Mouse (Mus musculus) hindbrain, embryonic 12.5 days (tissue): ENCODE data around the gene Rasip1. TPM values are rescaled to one million over a fixed set of nuclear protein-coding genes. Genes with fewer than 3 reads are reported as not detected.

ENCODE experiments used
- ATAC-seq: fragments of 200-750 bp; cut with Nextera tagmentation; 2 replicates; pipeline ENCODE4 v1.8.0; 2017; ENCODE audit warnings: moderate TSS enrichment; ENCODE audit not compliant: low FRiP score
- H3K27ac ChIP-seq: fragments of 300-500 bp; sonication (generic); 2 replicates; pipeline ENCODE4 v1.5.1; 2016; ENCODE audit warnings: mild to moderate bottlenecking
- H3K27me3 ChIP-seq: fragments of 300-500 bp; sonication (generic); 2 replicates; pipeline ENCODE4 v1.6.1; 2016; ENCODE audit warnings: mild to moderate bottlenecking
- H3K36me3 ChIP-seq: fragments of 300-500 bp; sonication (generic); 2 replicates; pipeline ENCODE4 v1.6.1; 2016; ENCODE audit warnings: mild to moderate bottlenecking
- H3K4me1 ChIP-seq: fragments of 300-500 bp; sonication (generic); 2 replicates; pipeline ENCODE4 v1.6.1; 2016
- H3K4me2 ChIP-seq: fragments of 300-500 bp; sonication (generic); replicated peaks from 2 replicates; pipeline ENCODE4 v1.6.1; 2016; ENCODE audit warnings: mild to moderate bottlenecking
- H3K4me3 ChIP-seq: fragments of 300-500 bp; sonication (generic); 2 replicates; pipeline ENCODE4 v1.5.1; 2016; ENCODE audit warnings: mild to moderate bottlenecking
- H3K9ac ChIP-seq: fragments of 300-500 bp; sonication (generic); 2 replicates; pipeline ENCODE4 v1.6.1; 2016; ENCODE audit warnings: mild to moderate bottlenecking, moderate library complexity
- H3K9me3 ChIP-seq: fragments of 300-500 bp; sonication (generic); replicated peaks from 2 replicates; pipeline ENCODE4 v1.6.1; 2016; ENCODE audit warnings: mild to moderate bottlenecking
- WGBS: fragments of 180-500 bp; shearing (Covaris S2); methylation state at CpG from one replicate; pipeline ENCODE4 v1.1.7; 2016; 5-methylcytosine and 5-hydroxymethylcytosine counted together
- polyA plus RNA-seq: library from polyadenylated mRNA; unstranded; fragments of >200 nt; fragmentation: Nextera tagmentation; extraction: Ambion mirVana; gene quantifications from 2 replicates; pipeline ENCODE4 v1.2.1, GENCODE M21; 2016

Gene Rasip1
- polyA plus RNA-seq, 1 experiment from 2014 or later = 15.6 TPM

DNA sequence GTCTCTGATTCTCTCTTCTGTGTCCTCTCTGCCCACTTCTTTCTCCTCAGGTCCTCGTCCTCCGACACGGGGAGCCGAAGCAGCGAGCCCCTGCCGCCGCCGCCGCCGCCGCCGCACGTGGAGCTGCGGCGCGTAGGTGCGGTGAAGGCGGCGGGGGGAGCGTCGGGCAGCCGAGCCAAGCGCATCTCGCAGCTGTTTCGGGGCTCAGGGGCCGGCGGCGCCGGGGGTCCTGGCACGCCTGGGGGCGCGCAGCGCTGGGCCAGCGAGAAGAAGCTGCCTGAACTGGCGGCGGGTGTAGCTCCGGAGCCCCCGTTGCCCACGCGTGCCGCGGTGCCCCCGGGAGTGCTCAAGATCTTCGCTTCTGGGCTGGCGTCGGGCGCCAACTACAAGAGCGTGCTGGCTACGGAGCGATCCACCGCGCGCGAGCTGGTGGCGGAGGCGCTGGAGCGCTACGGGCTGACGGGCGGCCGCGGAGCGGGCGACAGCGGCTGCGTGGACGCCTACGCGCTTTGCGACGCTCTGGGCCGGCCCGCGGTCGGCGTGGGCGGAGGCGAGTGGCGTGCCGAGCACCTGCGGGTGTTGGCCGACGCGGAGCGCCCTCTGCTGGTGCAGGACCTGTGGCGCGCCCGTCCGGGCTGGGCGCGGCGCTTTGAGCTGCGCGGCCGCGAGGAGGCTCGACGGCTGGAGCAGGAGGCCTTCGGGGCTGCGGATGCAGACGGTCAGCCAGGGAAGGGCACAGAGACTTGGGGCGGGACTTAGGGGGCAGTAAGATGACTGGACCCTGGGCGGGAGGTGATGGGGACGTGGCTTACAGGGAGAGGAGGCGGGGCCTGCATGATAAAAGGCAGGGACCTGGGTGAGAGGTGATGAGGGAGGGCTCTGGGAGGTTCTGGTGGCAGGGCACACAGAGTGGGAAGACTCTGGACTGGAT lies 1.3 kb downstream of the Rasip1 start:
- Histone ChIP-seq H3K4me1 (peaks cover 18% of the 10 kb centered on the region), H3K27me3 (peaks cover 57% of the 10 kb centered on the region), H3K4me3 (peak overlapping the region; percentile 56), H3K36me3 (no peaks in the 10 kb centered on the region), H3K27ac (peak overlapping the region; percentile 84), H3K4me2 (peak overlapping the region; percentile 96), H3K9ac (peak overlapping the region; percentile 83), H3K9me3 (no peaks in the 10 kb centered on the region)
- peak; percentile 80 for ATAC-seq
- 2% methylated on average over 102 of the region's 105 CpGs for WGBS

DNA sequence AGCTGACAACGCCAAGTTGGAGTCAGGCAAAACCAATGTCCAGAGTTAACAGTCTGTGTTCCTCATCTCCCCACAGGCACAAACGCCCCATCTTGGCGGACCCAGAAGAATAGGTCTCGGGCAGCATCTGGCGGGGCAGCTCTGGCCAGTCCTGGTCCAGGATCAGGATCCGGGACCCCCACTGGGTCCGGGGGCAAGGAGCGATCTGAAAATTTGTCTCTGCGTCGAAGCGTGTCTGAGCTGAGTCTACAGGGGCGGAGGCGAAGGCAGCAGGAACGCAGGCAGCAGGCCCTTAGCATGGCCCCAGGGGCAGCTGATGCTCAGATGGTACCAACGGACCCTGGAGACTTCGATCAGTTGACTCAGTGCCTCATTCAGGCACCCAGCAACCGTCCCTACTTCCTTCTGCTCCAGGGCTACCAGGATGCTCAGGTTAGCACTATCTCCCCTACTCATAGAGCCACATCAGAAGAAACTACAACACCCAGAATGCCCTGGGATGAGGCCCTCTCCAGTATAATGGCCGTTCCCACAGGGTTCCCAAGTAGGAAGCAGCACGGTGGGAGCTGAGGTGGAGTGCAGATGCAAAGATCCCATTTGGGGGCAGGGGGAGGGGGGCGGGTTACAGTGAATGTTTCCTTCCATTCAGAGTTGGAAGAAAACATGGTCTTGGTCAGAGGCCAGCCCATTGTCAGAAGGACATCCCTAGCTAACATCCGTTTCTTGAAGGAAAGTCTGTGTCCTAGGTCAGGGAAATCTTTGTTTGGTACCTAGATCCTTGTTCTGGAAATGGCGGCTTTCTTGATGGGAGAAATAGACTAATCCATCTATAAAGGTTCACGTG lies 3.0 kb downstream of the Rasip1 start:
- ATAC-seq = no peak
- H3K4me1 ChIP-seq = peaks cover 18% of the 10 kb centered on the region
- no peak overlapping the region for H3K4me3 ChIP-seq
- peaks cover 61% of the 10 kb centered on the region for H3K27me3 ChIP-seq
- no peaks in the 10 kb centered on the region for H3K9me3 ChIP-seq
- WGBS = 69% methylated on average over 23 of the region's 23 CpGs
- H3K27ac ChIP-seq = no peak overlapping the region
- no peak overlapping the region for H3K4me2 ChIP-seq
- H3K36me3 ChIP-seq = no peaks in the 10 kb centered on the region
- H3K9ac ChIP-seq = no peak overlapping the region

DNA sequence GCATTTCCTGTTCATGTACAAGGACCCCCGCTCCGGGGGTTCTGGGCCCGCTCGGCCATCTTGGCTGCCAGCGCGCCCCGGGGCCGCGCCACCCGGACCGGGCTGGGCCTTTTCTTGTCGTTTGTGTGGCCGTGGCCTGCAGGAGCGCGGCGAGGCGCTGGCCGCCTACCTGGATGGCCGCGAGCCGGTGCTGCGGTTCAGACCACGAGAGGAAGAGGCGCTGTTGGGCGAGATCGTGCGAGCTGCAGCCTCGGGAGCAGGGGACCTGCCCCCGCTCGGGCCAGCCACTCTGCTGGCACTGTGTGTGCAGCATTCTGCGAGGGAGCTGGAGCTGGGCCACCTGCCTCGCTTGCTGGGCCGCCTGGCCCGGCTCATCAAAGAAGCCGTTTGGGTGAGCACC lies 5.2 kb downstream of the Rasip1 start:
- no peaks in the 10 kb centered on the region for H3K36me3 ChIP-seq
- peaks cover 50% of the 10 kb centered on the region for H3K27me3 ChIP-seq
- H3K4me3 ChIP-seq = peak overlapping the region; percentile 23
- H3K4me2 ChIP-seq = peak overlapping the region; percentile 49
- no peaks in the 10 kb centered on the region for H3K9me3 ChIP-seq
- H3K27ac ChIP-seq = no peak overlapping the region
- H3K9ac ChIP-seq = peak overlapping the region; percentile 59
- no peak for ATAC-seq
- peaks cover 18% of the 10 kb centered on the region for H3K4me1 ChIP-seq
- WGBS = 16% methylated on average over 30 of the region's 35 CpGs

DNA sequence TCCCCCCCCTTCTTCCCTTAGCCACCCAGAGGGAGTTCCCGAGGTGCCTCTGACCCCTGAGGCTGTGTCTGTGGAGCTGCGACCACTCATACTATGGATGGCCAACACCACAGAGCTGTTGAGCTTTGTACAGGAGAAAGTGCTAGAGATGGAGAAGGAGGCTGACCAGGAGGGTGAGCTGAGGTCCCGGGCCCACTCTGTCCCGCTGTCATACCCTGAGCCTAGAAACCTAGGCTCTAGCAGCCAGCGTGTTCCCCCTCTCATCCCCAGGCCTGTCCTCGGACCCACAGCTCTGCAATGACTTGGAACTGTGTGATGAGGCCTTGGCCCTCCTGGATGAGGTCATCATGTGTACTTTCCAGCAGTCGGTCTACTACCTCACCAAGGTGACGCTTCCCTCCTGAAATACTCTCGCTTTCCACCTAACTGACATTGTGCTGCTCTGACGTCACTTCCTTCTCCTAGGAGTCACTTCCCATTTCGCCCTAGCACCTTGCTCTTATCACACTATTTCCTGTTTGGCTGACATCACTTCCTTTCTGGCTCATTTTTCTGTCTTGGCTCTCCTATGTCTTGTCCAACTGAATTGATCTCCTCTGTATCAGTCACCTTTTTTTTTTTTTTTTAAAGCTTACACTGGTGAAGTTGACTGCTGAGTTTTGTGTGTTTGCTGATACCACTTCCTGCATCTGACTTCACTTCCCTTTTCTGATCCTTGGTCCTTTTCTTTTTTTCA lies 7.8 kb downstream of the Rasip1 start:
- Histone ChIP-seq H3K27me3 (peaks cover 33% of the 10 kb centered on the region), H3K27ac (no peak overlapping the region), H3K9ac (no peak overlapping the region), H3K36me3 (no peaks in the 10 kb centered on the region), H3K4me3 (no peak overlapping the region), H3K4me1 (peaks cover 13% of the 10 kb centered on the region), H3K4me2 (no peak overlapping the region), H3K9me3 (no peaks in the 10 kb centered on the region)
- ATAC-seq = no peak
- 90% methylated on average over 11 of the region's 11 CpGs for WGBS

DNA sequence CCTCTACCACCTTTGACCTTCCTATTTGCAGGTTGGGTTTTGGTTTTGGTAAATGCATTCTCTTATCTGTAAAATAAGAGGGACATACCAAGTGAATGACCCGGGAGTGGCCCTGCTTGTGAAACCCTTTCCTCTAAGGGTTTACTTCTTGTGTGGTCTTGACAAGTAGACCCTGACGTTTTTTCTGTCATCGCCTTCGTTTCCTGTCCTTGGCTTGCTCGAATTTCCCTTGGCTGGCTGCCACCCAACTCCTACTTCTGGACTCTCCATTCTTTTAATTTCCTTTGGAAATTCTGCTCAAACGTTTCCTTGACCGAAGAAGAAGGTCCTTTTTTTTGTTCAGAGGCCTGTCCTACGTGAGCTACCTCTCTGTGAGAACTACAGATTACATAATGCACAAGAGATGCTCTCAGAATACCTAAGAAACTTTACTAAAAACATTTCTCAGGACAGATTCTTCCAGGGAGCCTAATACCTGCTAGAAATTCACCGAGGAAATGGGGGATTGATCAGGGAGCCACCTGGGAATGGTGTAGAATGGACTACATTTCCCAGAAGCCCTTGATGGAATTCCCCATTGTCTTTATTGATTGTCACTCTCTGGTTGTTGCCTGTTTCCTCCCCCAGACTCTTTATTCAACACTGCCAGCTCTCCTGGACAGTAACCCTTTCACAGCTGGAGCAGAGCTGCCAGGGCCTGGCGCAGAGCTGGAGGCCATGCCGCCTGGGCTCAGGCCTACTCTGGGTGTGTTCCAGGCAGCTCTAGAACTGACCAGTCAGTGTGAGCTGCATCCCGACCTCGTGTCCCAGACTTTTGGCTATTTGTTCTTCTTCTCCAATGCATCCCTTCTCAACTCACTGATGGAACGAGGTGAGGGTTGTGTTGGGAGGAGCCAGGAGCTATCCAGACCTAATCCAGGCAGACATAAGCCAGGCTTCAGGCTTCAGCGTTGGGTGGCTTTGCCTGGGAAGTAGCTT lies 8.7 kb downstream of the Rasip1 start:
- H3K27me3 ChIP-seq = peaks cover 30% of the 10 kb centered on the region
- H3K9ac ChIP-seq = no peak overlapping the region
- H3K27ac ChIP-seq = no peak overlapping the region
- peaks cover 13% of the 10 kb centered on the region for H3K4me1 ChIP-seq
- 84% methylated on average over 15 of the region's 15 CpGs for WGBS
- H3K4me3 ChIP-seq = no peak overlapping the region
- no peaks in the 10 kb centered on the region for H3K9me3 ChIP-seq
- H3K4me2 ChIP-seq = no peak overlapping the region
- no peak for ATAC-seq
- no peaks in the 10 kb centered on the region for H3K36me3 ChIP-seq

DNA sequence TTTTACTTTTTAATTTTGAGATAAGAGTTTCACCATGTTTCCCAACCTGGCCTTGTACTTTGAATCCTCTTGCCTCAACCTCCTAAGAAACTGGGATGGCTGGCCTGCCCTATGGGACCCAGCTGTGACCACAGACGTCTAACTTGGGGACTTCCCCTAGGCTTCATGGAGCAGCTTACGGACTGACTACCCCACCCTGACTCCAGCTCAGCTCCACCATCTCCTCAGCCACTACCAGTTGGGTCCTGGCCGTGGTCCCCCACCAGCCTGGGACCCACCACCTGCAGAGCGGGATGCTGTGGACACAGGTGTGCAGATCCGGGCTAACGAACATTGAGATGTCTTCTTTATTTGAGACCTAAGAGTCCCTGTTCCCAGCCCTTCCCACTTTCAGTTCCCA lies 10.4 kb downstream of the Rasip1 start:
- no peak overlapping the region for H3K4me3 ChIP-seq
- H3K36me3 ChIP-seq = no peaks in the 10 kb centered on the region
- H3K27me3 ChIP-seq = peaks cover 14% of the 10 kb centered on the region
- WGBS = 89% methylated on average over 6 of the region's 6 CpGs
- H3K27ac ChIP-seq = no peak overlapping the region
- ATAC-seq = no peak
- no peaks in the 10 kb centered on the region for H3K9me3 ChIP-seq
- H3K9ac ChIP-seq = no peak overlapping the region
- peak overlapping the region; percentile 47; the same call in 1 of the 2 replicates for H3K4me2 ChIP-seq
- H3K4me1 ChIP-seq = peaks cover 23% of the 10 kb centered on the region

DNA sequence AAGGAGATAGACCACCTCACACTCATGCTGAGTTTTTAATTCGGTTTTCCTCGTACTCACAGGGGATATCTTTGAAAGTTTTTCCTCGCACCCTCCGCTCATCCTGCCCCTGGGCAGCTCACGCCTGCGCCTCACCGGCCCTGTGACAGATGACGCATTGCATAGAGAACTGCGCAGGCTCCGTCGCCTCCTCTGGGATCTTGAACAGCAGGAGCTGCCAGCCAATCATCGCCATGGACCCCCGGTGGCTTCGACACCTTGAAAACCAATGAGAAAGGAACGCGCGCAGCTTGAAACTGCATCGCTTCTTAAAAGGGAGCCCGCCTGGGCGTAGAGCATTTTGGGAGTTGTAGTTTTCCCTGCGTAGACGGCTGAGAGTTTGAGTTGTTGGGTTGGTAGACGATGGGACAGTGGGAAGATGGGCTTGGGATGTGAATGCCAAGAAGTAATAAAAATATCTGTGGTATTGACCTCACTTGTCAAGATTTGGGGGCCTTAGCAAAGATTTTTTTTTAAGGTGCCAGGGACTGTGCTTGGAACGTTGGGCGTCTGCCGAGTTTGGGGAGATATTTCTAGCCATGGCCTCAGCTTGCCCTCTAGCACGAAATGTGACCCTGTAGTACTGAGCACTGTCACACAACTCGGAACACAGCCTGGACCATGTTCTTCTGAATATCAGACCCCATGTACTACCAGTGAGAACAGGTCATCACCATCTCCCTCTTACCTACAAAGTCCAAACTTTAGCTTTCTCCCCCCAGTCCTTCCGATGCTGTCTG lies 11.5 kb downstream of the Rasip1 start:
- ATAC-seq = peak; percentile 87
- no peak overlapping the region for H3K9ac ChIP-seq
- H3K27ac ChIP-seq = no peak overlapping the region

DNA sequence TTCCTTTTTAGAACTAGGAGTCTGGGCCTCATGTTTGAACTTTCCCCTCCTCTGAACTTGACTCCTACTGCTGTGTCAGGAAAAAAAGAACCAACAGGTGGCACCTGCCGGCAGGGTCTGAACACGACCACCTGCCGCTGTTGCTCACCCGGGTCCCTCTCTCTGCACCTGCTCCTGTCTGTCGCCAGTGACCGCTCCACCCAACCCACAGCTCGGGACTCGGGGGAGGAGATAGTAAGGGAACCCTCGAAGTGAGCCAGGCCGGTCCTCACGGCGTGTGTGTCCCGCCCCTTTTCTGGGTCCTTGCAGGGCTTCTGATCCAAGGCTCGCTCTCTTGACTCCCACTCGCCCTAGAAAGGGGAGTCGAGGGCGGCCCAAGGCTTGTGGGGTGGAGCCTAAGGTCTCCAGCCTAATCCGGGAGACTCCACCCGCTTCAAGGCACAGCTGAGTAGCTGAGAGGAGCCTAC lies 12.3 kb downstream of the Rasip1 start, which contains the start of gene Mamstr:
Gene Mamstr, plus strand, starts transcription at position 417 of the 467 bp plus-strand sequence.
- Histone ChIP-seq H3K36me3 (no peaks in the 10 kb centered on the region), H3K27ac (no peak within 1 kb of the TSS), H3K4me2 (peak within 1 kb of the TSS; percentile 47; the same call in 1 of the 2 replicates), H3K4me3 (no peak within 1 kb of the TSS), H3K4me1 (peaks cover 31% of the 10 kb centered on the region), H3K9me3 (no peaks in the 10 kb centered on the region), H3K27me3 (0 out of 2 replicates have a peak, but pooled peaks cover 3% of the 10 kb centered on the region), H3K9ac (peak within 1 kb of the TSS; percentile 9; the same call in 1 of the 2 replicates)
- ATAC-seq = no peak
- WGBS = 24% methylated on average over 19 of the region's 19 CpGs

More for the DNA sequence above, 11.5 kb downstream of the Rasip1 start:
- peaks cover 3% of the 10 kb centered on the region; the same call in 1 of the 2 replicates for H3K27me3 ChIP-seq
- peaks cover 26% of the 10 kb centered on the region for H3K4me1 ChIP-seq
- 15% methylated on average over 29 of the region's 29 CpGs for WGBS
- H3K4me2 ChIP-seq = peak overlapping the region; percentile 47
- no peaks in the 10 kb centered on the region for H3K36me3 ChIP-seq
- H3K4me3 ChIP-seq = peak overlapping the region; percentile 15
- no peaks in the 10 kb centered on the region for H3K9me3 ChIP-seq

DNA sequence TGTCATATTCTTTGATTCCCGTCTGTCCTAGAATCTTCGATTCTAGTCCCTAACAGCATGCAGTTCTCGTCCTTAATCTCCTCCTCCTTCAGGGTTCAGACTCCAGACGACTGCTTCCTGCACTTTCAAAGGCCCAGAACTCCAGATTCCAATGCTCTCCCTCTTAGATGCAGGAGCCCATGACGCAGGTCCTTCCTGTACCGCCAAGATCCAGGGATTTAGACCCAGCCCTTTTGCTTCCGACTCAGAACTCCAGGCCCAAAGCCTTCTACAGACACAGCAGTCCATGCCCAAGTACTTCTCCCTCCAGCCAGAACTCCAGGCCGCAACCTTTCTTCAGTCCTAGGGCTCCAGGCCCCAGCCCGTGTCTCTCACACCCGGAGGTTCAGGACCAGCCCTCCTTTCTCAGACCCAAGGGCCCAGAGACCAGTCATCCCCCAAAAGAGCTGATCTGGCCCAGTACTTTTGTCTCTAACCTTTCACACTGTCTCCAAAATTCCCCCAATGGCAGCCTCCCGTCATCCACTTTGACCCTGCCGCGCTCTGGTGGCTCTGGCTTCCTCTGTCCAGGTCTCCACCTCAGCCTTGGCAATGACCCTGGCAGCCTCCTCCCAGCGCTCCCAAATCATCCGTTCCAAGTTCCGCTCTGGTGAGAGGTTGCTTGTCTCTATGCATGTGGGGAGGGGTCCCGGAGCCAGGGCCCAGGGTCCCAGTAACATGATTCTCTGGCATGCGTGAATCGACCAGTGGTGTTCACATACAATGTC lies 13.1 kb downstream of the Rasip1 start:
- no peaks in the 10 kb centered on the region for H3K9me3 ChIP-seq
- peaks cover 34% of the 10 kb centered on the region for H3K4me1 ChIP-seq
- H3K27me3 ChIP-seq = no peaks in the 10 kb centered on the region
- H3K27ac ChIP-seq = no peak overlapping the region
- no peaks in the 10 kb centered on the region for H3K36me3 ChIP-seq
- H3K4me3 ChIP-seq = no peak overlapping the region
- WGBS = 74% methylated on average over 19 of the region's 19 CpGs
- no peak overlapping the region for H3K4me2 ChIP-seq
- peak overlapping the region; percentile 9; the same call in 1 of the 2 replicates for H3K9ac ChIP-seq
- ATAC-seq = no peak
